In genomic region chr9:40272822-40273221, GRCm38 (mm10) we compare ENCODE assay signal across 21 mouse cellular contexts. TPM values are rescaled to one million over a fixed set of nuclear protein-coding genes. Genes with fewer than 3 reads are reported as not detected.
DNase-seq lines count a peak whose midpoint lies in the region; ATAC-seq and TF ChIP-seq lines count a peak whose summit lies in the region.
"Had no signal": no experiment of that assay in that cellular context is flagged by ENCODE, and none has a peak within 500 bp of the region (broad histone marks: within the 10 kb centered on the region; RNA-seq: fewer than 3 reads in every experiment).

No protein-coding gene starts in this region.

- peaks cover 45% of the 10 kb centered on the region for H3K4me1 ChIP-seq in hindbrain, embryonic 15.5 days (replicated peaks)
- H3K4me1 ChIP-seq in hindbrain, embryonic 10.5 days (replicated peaks): peaks cover 21% of the 10 kb centered on the region
- H3K4me1 ChIP-seq in cortical plate, adult 2 months (ENCODE audit: control insufficient read depth, insufficient read depth, low read length): peaks cover 7% of the 10 kb centered on the region; the same call in 1 of the 2 replicates
- H3K4me1 ChIP-seq in midbrain, postnatal 0 days (ENCODE audit: insufficient read depth, low read length): peaks cover 16% of the 10 kb centered on the region; the same call in 1 of the 2 replicates
- no peaks in the 10 kb centered on the region; the same call in 1 of the 2 replicates for H3K4me1 ChIP-seq in kidney, embryonic 14.5 days (ENCODE audit: control insufficient read depth, insufficient read depth, low read length)

- no peaks in the 10 kb centered on the region for H3K9me3 ChIP-seq in hindbrain, embryonic 15.5 days
- H3K9me3 ChIP-seq in hindbrain, embryonic 10.5 days: no peaks in the 10 kb centered on the region
- H3K9me3 ChIP-seq in midbrain, postnatal 0 days (ENCODE audit: low read length): no peaks in the 10 kb centered on the region
- H3K9me3 ChIP-seq in kidney, embryonic 14.5 days (ENCODE audit: control insufficient read depth, low read length): no peaks in the 10 kb centered on the region
- H3K9me3 ChIP-seq: embryonic facial prominence, embryonic 15.5 days; limb, embryonic 13.5 days; liver, embryonic 13.5 days; lung, embryonic 15.5 days; midbrain, embryonic 12.5 days had no signal

- peak; percentile 51 to 59 for DNase-seq in cerebellum, postnatal 10 days
- no peak for DNase-seq in cerebellum, adult 9-11 months
- no peak for DNase-seq in hindbrain, embryonic 10.5 days (ENCODE audit: low spot score)
- DNase-seq in midbrain, postnatal 0 days (ENCODE audit: low spot score): no peak
- DNase-seq in left cerebral cortex, adult 2 months (ENCODE audit: extremely low spot score in 1 of 2, low spot score in 2 of 2): no peak
- DNase-seq: adrenal gland, adult 8-10 months; cerebellum, adult 8-10 months; embryo, embryonic 11 days; liver, embryonic 13.5 days; right cerebral cortex, postnatal 14 days; spleen, adult 18-20 months; thymus, postnatal 25 days had no signal

- peaks cover 10% of the 10 kb centered on the region for H3K36me3 ChIP-seq in hindbrain, embryonic 15.5 days
- no peaks in the 10 kb centered on the region for H3K36me3 ChIP-seq in hindbrain, embryonic 10.5 days
- peaks cover 16% of the 10 kb centered on the region; the same call in 1 of the 2 replicates for H3K36me3 ChIP-seq in midbrain, postnatal 0 days (ENCODE audit: insufficient read depth, low read length)
- no peaks in the 10 kb centered on the region for H3K36me3 ChIP-seq in kidney, embryonic 14.5 days (ENCODE audit: control insufficient read depth, insufficient read depth, low read length)
- H3K36me3 ChIP-seq: embryonic facial prominence, embryonic 15.5 days; limb, embryonic 13.5 days; liver, embryonic 13.5 days; lung, embryonic 15.5 days; midbrain, embryonic 12.5 days had no signal

- no peak for TF ChIP-seq CTCF in cortical plate, adult 2 months (IDR thresholded peaks at IDR 0.05; ENCODE audit: extremely low read depth, insufficient read depth, low read length)
- TF ChIP-seq CTCF in midbrain, postnatal 0 days (IDR thresholded peaks at IDR 0.05): no peak
- no peak for TF ChIP-seq CTCF in left cerebral cortex, adult 2 months (IDR thresholded peaks at IDR 0.05)

- WGBS in hindbrain, embryonic 15.5 days: 83% methylated on average over 7 of the region's 7 CpGs
- 89% methylated on average over 7 of the region's 7 CpGs for WGBS in hindbrain, embryonic 10.5 days
- WGBS in midbrain, postnatal 0 days: 84% methylated on average over 7 of the region's 7 CpGs
- WGBS in kidney, embryonic 14.5 days: 82% methylated on average over 7 of the region's 7 CpGs

- H3K4me2 ChIP-seq in hindbrain, embryonic 15.5 days: peak overlapping the region; percentile 65
- H3K4me2 ChIP-seq in midbrain, postnatal 0 days (ENCODE audit: low read depth, low read length, poor library complexity, severe bottlenecking): peak overlapping the region; percentile 69
- no peak overlapping the region for H3K4me2 ChIP-seq in kidney, embryonic 14.5 days (replicated peaks; ENCODE audit: low read depth, low read length)
- H3K4me2 ChIP-seq: embryonic facial prominence, embryonic 15.5 days; limb, embryonic 13.5 days; liver, embryonic 13.5 days; lung, embryonic 15.5 days had no signal

- no peaks in the 10 kb centered on the region for H3K27me3 ChIP-seq in hindbrain, embryonic 15.5 days
- H3K27me3 ChIP-seq in hindbrain, embryonic 10.5 days (ENCODE audit: insufficient read depth, poor library complexity, severe bottlenecking): peaks cover 23% of the 10 kb centered on the region
- no peaks in the 10 kb centered on the region for H3K27me3 ChIP-seq in midbrain, postnatal 0 days (ENCODE audit: insufficient read depth, low read length)
- H3K27me3 ChIP-seq in kidney, embryonic 14.5 days (ENCODE audit: control insufficient read depth, insufficient read depth, low read length): peaks cover 7% of the 10 kb centered on the region

- no peak for ATAC-seq in hindbrain, embryonic 15.5 days (ENCODE audit: low FRiP score, low read depth)
- ATAC-seq in midbrain, postnatal 0 days (ENCODE audit: low FRiP score): no peak
- ATAC-seq in kidney, embryonic 14.5 days (ENCODE audit: low FRiP score, low TSS enrichment): no peak
- ATAC-seq: intestine, postnatal 0 days had no signal

- no peak overlapping the region for H3K27ac ChIP-seq in hindbrain, embryonic 15.5 days (replicated peaks)
- no peak overlapping the region for H3K27ac ChIP-seq in hindbrain, embryonic 10.5 days
- no peak overlapping the region for H3K27ac ChIP-seq in cortical plate, adult 2 months (ENCODE audit: insufficient read depth, low read length)
- no peak overlapping the region for H3K27ac ChIP-seq in midbrain, postnatal 0 days (ENCODE audit: low read depth, low read length)
- H3K27ac ChIP-seq in left cerebral cortex, adult 2 months: no peak overlapping the region
- H3K27ac ChIP-seq in kidney, embryonic 14.5 days (ENCODE audit: low read depth, low read length): no peak overlapping the region
- H3K27ac ChIP-seq: embryonic facial prominence, embryonic 15.5 days; limb, embryonic 13.5 days; liver, embryonic 13.5 days; lung, embryonic 15.5 days; macrophage; midbrain, embryonic 12.5 days had no signal

- intact Hi-C loops in left cerebral cortex, adult 2 months (cut with DNase I): no loop called here

- H3K9ac ChIP-seq in hindbrain, embryonic 15.5 days: no peak overlapping the region
- peak overlapping the region; percentile 36; the same call in 1 of the 2 replicates for H3K9ac ChIP-seq in midbrain, postnatal 0 days (replicated peaks; ENCODE audit: low read length, poor library complexity, severe bottlenecking)
- no peak overlapping the region for H3K9ac ChIP-seq in kidney, embryonic 14.5 days (ENCODE audit: low read depth, low read length)
- H3K9ac ChIP-seq: embryonic facial prominence, embryonic 15.5 days; limb, embryonic 13.5 days; liver, embryonic 13.5 days; lung, embryonic 15.5 days; midbrain, embryonic 12.5 days had no signal

- H3K4me3 ChIP-seq in hindbrain, embryonic 15.5 days: peak overlapping the region; percentile 68; the same call in 1 of the 2 replicates
- H3K4me3 ChIP-seq in hindbrain, embryonic 10.5 days: no peak overlapping the region
- H3K4me3 ChIP-seq in cortical plate, adult 2 months (ENCODE audit: insufficient read depth, low read length): peak overlapping the region; percentile 1; the same call in 1 of the 2 replicates
- peak overlapping the region; percentile 68; the same call in 1 of the 2 replicates for H3K4me3 ChIP-seq in midbrain, postnatal 0 days (ENCODE audit: low read depth, low read length)
- H3K4me3 ChIP-seq in left cerebral cortex, adult 2 months: no peak overlapping the region
- H3K4me3 ChIP-seq in kidney, embryonic 14.5 days (ENCODE audit: low read length): no peak overlapping the region
- H3K4me3 ChIP-seq: embryonic facial prominence, embryonic 15.5 days; limb, embryonic 13.5 days; liver, embryonic 13.5 days; lung, embryonic 15.5 days; midbrain, embryonic 12.5 days had no signal

- TF ChIP-seq POLR2A in cortical plate, adult 2 months (IDR thresholded peaks at IDR 0.05; ENCODE audit: extremely low read depth, insufficient read depth, low read length): no peak

RNA-seq across cellular contexts. Expression of gene Scn3b, which starts 3.8 kb away (rescaled TPM):
- 137 and 151 TPM in 2 replicates for polyA plus RNA-seq in hindbrain, embryonic 15.5 days (2015; fragmentation: Nextera tagmentation; extraction: Ambion mirVana)
- polyA plus RNA-seq in hindbrain, embryonic 10.5 days (2016; fragmentation: Nextera tagmentation; extraction: Ambion mirVana): 5.3 and 12.8 TPM in 2 replicates
- 50.5 and 66.4 TPM in 2 replicates for polyA plus RNA-seq in cortical plate, adult 2 months (2012; rRNA removed)
- 235 and 257 TPM in 2 replicates for total RNA-seq in midbrain, postnatal 0 days (2014; rRNA removed)
- 157 and 158 TPM in 2 replicates for polyA plus RNA-seq in midbrain, postnatal 0 days (2015; fragmentation: Nextera tagmentation; extraction: Ambion mirVana)
- 100 to 1,000 TPM; 110 to 116 TPM for total RNA-seq in left cerebral cortex, adult 2 months (2021)
- 0.20 and 0.24 TPM in 2 replicates for polyA plus RNA-seq in kidney, embryonic 14.5 days (2014; fragmentation: Nextera tagmentation; extraction: Ambion mirVana)

Comparison
In these comparisons a context has a peak if more than half of its experiments do, and no peak if none do; other contexts are left out.
1. DNase-seq: peak in cerebellum, postnatal 10 days (2 of 2); none in cerebellum, adult 9-11 months (single experiment), hindbrain, embryonic 10.5 days (single experiment), midbrain, postnatal 0 days (single experiment) and left cerebral cortex, adult 2 months (0 of 2).
2. H3K4me3 ChIP-seq: peak in hindbrain, embryonic 15.5 days (single experiment), cortical plate, adult 2 months (single experiment) and midbrain, postnatal 0 days (single experiment); none in hindbrain, embryonic 10.5 days (single experiment), left cerebral cortex, adult 2 months (single experiment) and kidney, embryonic 14.5 days (single experiment).